Mouse (Mus musculus): ENCODE data around the gene Sbpl. TPM values are rescaled to one million over a fixed set of nuclear protein-coding genes. Genes with fewer than 3 reads are reported as not detected.

The Sbpl gene
- not detected in 2 replicates for polyA plus RNA-seq (2014; fragmentation: Nextera tagmentation; extraction: Ambion mirVana)

DNA sequence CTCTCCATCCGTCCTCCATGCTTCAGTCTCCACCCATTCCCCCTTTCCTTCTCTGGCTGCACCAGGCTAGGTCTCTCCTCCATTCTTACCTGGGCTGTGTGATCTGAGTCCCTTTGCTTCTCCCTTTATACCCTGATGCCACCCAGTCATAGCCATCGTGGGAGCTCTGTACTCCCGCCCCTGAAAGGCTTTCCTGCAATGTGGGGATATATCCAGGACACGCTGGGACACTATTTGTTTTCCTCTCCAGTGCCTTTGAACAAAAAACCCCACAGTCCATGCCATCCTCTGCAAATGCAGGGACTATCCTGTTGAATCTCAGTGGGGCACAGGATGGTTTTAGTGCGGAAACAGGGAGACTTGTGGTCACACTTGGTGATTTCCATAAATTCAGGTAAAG lies at the start of gene Sbpl:
TSS of gene Sbpl (minus strand) at position 101 of the 400 bp plus-strand sequence.
- Histone ChIP-seq H3K27me3 (replicated peaks; ENCODE audit: control insufficient read depth, insufficient read depth, low read length) (no peaks in the 10 kb centered on the region), H3K4me2 (ENCODE audit: low read length) (no peak within 1 kb of the TSS), H3K4me3 (ENCODE audit: low read depth, low read length) (no peak within 1 kb of the TSS), H3K36me3 (ENCODE audit: control insufficient read depth, insufficient read depth, low read length) (no peaks in the 10 kb centered on the region), H3K4me1 (replicated peaks; ENCODE audit: control insufficient read depth, insufficient read depth, low read length) (0 out of 2 replicates have a peak, but pooled peaks cover 3% of the 10 kb centered on the region), H3K9ac (ENCODE audit: low read length) (no peak within 1 kb of the TSS), H3K9me3 (ENCODE audit: control insufficient read depth, low read length) (no peaks in the 10 kb centered on the region), H3K27ac (ENCODE audit: low read depth) (no peak within 1 kb of the TSS)
- ATAC-seq (replicated peaks; ENCODE audit: low FRiP score, low TSS enrichment, low read depth) (no peak), DNase-seq (ENCODE audit: low spot score) (no peak)
- WGBS: 82% methylated on average over 5 of the region's 5 CpGs

DNA sequence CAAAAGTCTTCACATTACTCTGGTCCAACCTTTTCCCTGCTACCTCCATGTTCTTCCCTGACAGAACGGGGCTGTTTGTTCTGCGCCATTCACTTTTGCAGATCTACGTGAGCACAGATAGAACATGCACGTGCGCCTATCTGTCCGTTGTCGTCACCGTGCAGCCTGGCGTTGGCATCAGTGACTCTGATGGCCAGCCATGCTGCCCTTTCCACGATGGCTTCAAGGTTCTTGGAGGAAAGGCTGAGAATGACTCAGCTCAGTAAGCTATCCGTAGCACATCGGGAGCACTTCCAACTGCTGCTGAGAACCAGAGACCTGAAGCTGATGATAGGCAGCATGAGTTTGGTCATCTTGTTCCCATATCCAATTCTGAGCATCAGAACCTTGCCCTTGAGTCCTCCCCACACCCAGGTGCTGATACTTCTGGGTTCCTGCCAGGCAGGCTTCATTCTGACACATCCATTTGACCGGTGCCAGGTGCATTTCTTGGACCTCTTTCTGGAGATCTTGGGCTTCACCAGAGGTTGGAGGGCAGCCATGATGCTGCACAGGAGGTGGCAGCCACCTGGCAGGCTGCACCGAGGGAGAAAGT lies 49.1 kb upstream of the Sbpl start:
- Histone ChIP-seq H3K27ac (ENCODE audit: low read depth) (no peak overlapping the region), H3K27me3 (replicated peaks; ENCODE audit: control insufficient read depth, insufficient read depth, low read length) (no peaks in the 10 kb centered on the region), H3K9me3 (ENCODE audit: control insufficient read depth, low read length) (no peaks in the 10 kb centered on the region), H3K4me1 (replicated peaks; ENCODE audit: control insufficient read depth, insufficient read depth, low read length) (no peaks in the 10 kb centered on the region), H3K9ac (ENCODE audit: low read length) (no peak overlapping the region), H3K36me3 (ENCODE audit: control insufficient read depth, insufficient read depth, low read length) (no peaks in the 10 kb centered on the region), H3K4me3 (ENCODE audit: low read depth, low read length) (no peak overlapping the region), H3K4me2 (ENCODE audit: low read length) (no peak overlapping the region)
- DNase-seq (ENCODE audit: low spot score) (no peak), ATAC-seq (replicated peaks; ENCODE audit: low FRiP score, low TSS enrichment, low read depth) (no peak)
- 91% methylated on average over 14 of the region's 14 CpGs for WGBS

DNA sequence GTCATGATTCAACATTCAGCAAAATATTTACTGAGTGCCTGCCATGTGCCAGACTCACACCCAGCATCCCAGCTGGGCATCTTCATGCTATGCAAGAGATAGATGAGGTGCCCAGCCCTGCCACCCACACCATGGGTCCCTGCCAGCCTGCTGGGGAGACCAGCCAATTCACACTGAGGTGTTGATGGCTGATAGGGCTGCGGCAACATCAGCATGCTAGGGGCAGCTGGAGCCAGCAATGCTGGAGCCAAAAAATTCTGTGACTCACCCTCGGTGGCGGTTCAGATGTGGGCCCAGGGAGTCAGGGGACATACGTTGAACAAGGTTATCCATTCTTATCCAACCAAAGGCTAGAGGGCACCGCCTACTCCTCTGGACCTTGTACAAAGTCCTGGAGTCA lies 45.3 kb upstream of the Sbpl start:
- Histone ChIP-seq H3K36me3 (ENCODE audit: control insufficient read depth, insufficient read depth, low read length) (no peaks in the 10 kb centered on the region), H3K4me3 (ENCODE audit: low read depth, low read length) (no peak overlapping the region), H3K4me2 (ENCODE audit: low read length) (no peak overlapping the region), H3K4me1 (replicated peaks; ENCODE audit: control insufficient read depth, insufficient read depth, low read length) (no peaks in the 10 kb centered on the region), H3K9me3 (ENCODE audit: control insufficient read depth, low read length) (no peaks in the 10 kb centered on the region), H3K9ac (ENCODE audit: low read length) (no peak overlapping the region), H3K27ac (ENCODE audit: low read depth) (no peak overlapping the region), H3K27me3 (replicated peaks; ENCODE audit: control insufficient read depth, insufficient read depth, low read length) (no peaks in the 10 kb centered on the region)
- DNase-seq (ENCODE audit: low spot score) (no peak), ATAC-seq (replicated peaks; ENCODE audit: low FRiP score, low TSS enrichment, low read depth) (no peak)
- WGBS: 41% methylated on average over 5 of the region's 5 CpGs

DNA sequence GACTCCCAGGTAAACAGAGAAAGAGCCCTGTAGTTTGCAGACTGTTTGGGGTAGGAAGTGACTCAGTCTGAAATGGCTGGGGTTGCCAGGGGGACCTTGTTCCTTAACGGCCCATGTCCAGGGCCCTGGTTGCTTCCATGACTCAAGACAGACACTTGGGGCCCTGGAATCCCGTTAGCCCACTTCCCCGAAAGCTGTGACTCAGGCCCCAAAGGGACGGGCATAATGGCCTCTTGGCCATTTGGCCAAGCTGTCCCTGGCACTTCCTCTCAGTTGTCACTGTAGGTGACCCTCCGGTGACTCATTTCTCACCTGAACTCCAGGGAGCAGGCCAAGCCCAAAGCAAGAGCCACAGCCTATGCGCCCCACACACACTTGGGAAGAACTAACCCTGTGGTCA lies 43.3 kb upstream of the Sbpl start:
- Histone ChIP-seq H3K9ac (ENCODE audit: low read length) (no peak overlapping the region), H3K9me3 (ENCODE audit: control insufficient read depth, low read length) (no peaks in the 10 kb centered on the region), H3K27me3 (replicated peaks; ENCODE audit: control insufficient read depth, insufficient read depth, low read length) (no peaks in the 10 kb centered on the region), H3K4me3 (ENCODE audit: low read depth, low read length) (no peak overlapping the region), H3K27ac (ENCODE audit: low read depth) (no peak overlapping the region), H3K36me3 (ENCODE audit: control insufficient read depth, insufficient read depth, low read length) (no peaks in the 10 kb centered on the region), H3K4me1 (replicated peaks; ENCODE audit: control insufficient read depth, insufficient read depth, low read length) (0 out of 2 replicates have a peak, but pooled peaks cover 4% of the 10 kb centered on the region), H3K4me2 (ENCODE audit: low read length) (no peak overlapping the region)
- ATAC-seq (replicated peaks; ENCODE audit: low FRiP score, low TSS enrichment, low read depth) (no peak), DNase-seq (ENCODE audit: low spot score) (no peak)
- 43% methylated on average over 6 of the region's 6 CpGs for WGBS

DNA sequence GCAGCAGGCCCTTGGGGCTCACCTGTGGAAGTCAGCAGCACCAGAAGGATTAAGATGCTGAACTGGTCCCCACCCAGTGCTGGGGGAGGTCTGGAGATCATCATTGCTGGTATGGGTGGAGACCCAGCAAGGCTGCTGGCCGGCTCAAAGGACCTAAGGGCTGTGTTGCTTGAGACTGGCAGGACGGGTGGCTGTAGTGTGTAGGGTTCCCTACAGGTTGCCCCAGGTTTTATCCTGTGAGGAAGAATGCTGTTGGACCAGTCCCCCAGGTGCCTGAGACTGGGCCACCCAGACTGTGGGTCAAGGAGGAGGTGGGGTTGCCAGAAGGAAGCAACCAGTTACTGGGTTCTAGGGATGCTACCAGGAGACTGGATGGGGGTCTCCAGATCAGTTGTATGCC lies 42.8 kb upstream of the Sbpl start, which contains the start of gene Prss22:
TSS of gene Prss22 (minus strand) at position 200 of the 400 bp plus-strand sequence.
- Histone ChIP-seq H3K36me3 (ENCODE audit: control insufficient read depth, insufficient read depth, low read length) (no peaks in the 10 kb centered on the region), H3K4me2 (ENCODE audit: low read length) (no peak within 1 kb of the TSS), H3K9me3 (ENCODE audit: control insufficient read depth, low read length) (no peaks in the 10 kb centered on the region), H3K9ac (ENCODE audit: low read length) (no peak within 1 kb of the TSS), H3K4me3 (ENCODE audit: low read depth, low read length) (no peak within 1 kb of the TSS), H3K27ac (ENCODE audit: low read depth) (no peak within 1 kb of the TSS), H3K4me1 (replicated peaks; ENCODE audit: control insufficient read depth, insufficient read depth, low read length) (0 out of 2 replicates have a peak, but pooled peaks cover 4% of the 10 kb centered on the region), H3K27me3 (replicated peaks; ENCODE audit: control insufficient read depth, insufficient read depth, low read length) (no peaks in the 10 kb centered on the region)
- no peak for DNase-seq (ENCODE audit: low spot score)
- 59% methylated on average over 2 of the region's 2 CpGs for WGBS
- ATAC-seq (replicated peaks; ENCODE audit: low FRiP score, low TSS enrichment, low read depth): no peak

DNA sequence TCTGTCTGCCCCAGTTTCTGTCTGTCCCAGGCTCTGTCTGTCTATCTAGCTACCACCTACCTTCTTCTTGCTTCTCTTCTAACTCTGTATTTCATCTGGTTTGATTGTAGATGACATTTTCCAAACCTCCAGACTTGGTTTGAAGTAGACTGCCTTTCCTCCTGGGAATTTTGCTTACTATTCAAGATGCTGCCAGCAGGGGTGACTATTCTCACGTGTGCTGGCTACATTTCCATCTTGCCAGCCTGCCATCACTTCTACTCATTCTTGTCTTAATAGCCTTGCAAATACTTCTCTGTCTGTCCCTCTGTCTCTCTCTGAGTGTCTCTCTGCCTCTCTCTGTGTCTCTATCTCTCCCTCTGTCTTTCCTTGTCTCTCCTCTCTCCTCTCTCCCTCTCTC lies 40.3 kb upstream of the Sbpl start:
- Histone ChIP-seq H3K9me3 (ENCODE audit: control insufficient read depth, low read length) (no peaks in the 10 kb centered on the region), H3K4me3 (ENCODE audit: low read depth, low read length) (no peak overlapping the region), H3K4me2 (ENCODE audit: low read length) (no peak overlapping the region), H3K36me3 (ENCODE audit: control insufficient read depth, insufficient read depth, low read length) (no peaks in the 10 kb centered on the region), H3K4me1 (replicated peaks; ENCODE audit: control insufficient read depth, insufficient read depth, low read length) (0 out of 2 replicates have a peak, but pooled peaks cover 4% of the 10 kb centered on the region), H3K9ac (ENCODE audit: low read length) (no peak overlapping the region), H3K27me3 (replicated peaks; ENCODE audit: control insufficient read depth, insufficient read depth, low read length) (no peaks in the 10 kb centered on the region), H3K27ac (ENCODE audit: low read depth) (no peak overlapping the region)
- 30% methylated on average over 1 of the region's 1 CpGs for WGBS
- no peak for ATAC-seq (replicated peaks; ENCODE audit: low FRiP score, low TSS enrichment, low read depth)
- DNase-seq (ENCODE audit: low spot score): no peak

DNA sequence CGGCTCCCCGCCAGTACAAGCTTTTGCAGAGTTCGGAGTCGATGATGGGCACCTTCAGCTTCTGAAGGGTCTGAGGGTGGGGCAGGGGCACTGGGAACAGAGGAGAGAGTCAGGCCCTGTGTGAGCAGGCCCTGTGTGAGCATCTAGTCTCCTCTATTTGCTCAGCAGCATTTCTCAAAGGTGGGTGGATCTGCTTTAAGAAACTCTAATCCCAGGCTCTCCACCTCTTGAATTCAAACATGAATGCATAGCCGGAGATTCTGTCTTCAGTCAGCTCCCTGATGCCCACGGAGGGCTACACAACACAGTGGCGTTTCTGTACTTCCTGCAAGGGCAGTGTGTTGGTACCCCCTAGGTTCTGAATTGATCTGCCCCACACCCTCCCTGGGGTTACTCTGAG lies 39.6 kb upstream of the Sbpl start:
- H3K27me3 ChIP-seq (replicated peaks; ENCODE audit: control insufficient read depth, insufficient read depth, low read length): no peaks in the 10 kb centered on the region
- no peaks in the 10 kb centered on the region for H3K9me3 ChIP-seq (ENCODE audit: control insufficient read depth, low read length)
- no peak for DNase-seq (ENCODE audit: low spot score)
- H3K9ac ChIP-seq (ENCODE audit: low read length): no peak overlapping the region
- H3K4me1 ChIP-seq (replicated peaks; ENCODE audit: control insufficient read depth, insufficient read depth, low read length): 0 out of 2 replicates have a peak, but pooled peaks cover 4% of the 10 kb centered on the region
- H3K36me3 ChIP-seq (ENCODE audit: control insufficient read depth, insufficient read depth, low read length): no peaks in the 10 kb centered on the region
- 70% methylated on average over 7 of the region's 7 CpGs for WGBS
- ATAC-seq (replicated peaks; ENCODE audit: low FRiP score, low TSS enrichment, low read depth): no peak
- H3K4me2 ChIP-seq (ENCODE audit: low read length): no peak overlapping the region
- no peak overlapping the region for H3K27ac ChIP-seq (ENCODE audit: low read depth)
- no peak overlapping the region for H3K4me3 ChIP-seq (ENCODE audit: low read depth, low read length)

DNA sequence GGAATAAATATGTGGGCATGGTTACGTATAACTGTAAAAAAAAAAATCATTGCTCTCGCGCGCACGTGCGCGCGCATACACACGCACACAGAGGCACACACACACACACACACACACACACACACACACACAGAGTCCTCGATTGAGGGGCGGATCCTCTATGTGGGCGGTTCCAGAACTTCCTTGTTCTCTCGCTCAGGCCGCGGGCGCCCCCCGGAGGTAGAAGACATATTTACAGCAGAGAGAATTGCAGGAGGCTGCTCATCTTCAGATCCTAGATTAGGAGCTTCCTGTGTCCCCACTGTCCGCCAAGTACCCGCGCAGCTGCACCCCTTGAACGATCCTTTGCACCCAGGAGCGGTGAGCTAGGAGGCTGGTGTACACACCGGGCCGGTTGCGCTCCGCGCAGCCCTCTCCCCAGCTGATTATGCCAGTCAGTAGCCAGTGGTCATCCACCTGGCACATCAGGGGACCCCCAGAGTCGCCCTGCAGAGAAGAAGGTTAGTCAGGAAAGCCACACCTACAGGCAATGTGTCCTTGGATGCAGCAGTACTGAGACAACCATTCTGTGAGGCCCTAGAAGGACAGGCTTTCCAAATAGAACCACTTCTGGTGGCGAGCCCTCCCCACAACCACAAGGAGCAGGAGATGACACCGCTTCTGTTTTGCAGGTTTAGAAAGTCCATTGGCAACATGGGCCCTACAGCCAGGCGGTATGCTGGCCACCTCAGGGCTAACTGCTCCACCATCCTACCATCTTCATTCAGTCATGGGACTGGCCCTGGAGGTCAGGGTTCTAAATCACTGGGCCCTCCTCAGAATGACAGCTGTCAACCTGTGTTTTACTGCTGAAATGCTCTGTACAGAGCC lies 38.7 kb upstream of the Sbpl start:
- no peaks in the 10 kb centered on the region for H3K9me3 ChIP-seq (ENCODE audit: control insufficient read depth, low read length)

More for the DNA sequence above, 38.7 kb upstream of the Sbpl start:
- Histone ChIP-seq H3K4me3 (ENCODE audit: low read depth, low read length) (peak overlapping the region; percentile 16), H3K27me3 (replicated peaks; ENCODE audit: control insufficient read depth, insufficient read depth, low read length) (no peaks in the 10 kb centered on the region), H3K27ac (ENCODE audit: low read depth) (no peak overlapping the region), H3K4me2 (ENCODE audit: low read length) (peak overlapping the region; percentile 48), H3K36me3 (ENCODE audit: control insufficient read depth, insufficient read depth, low read length) (no peaks in the 10 kb centered on the region), H3K4me1 (replicated peaks; ENCODE audit: control insufficient read depth, insufficient read depth, low read length) (0 out of 2 replicates have a peak, but pooled peaks cover 4% of the 10 kb centered on the region), H3K9ac (ENCODE audit: low read length) (peak overlapping the region; percentile 34; the same call in 1 of the 2 replicates)
- ATAC-seq (replicated peaks; ENCODE audit: low FRiP score, low TSS enrichment, low read depth): peak; percentile 78
- DNase-seq (ENCODE audit: low spot score): peak; percentile 99
- WGBS: 8% methylated on average over 31 of the region's 31 CpGs
